Mouse (Mus musculus) c-Kit-positive CD71-positive TER-119-negative erythroid progenitor cells, embryonic 14.5 days (primary cell): ENCODE measurements at regions not wholly inside any gene's neighbourhood (a gene's known extent, or its start where the extent isn't known, plus 50 kb on each side); places are given as distances from the start of the nearest gene placed in this dataset.
"Not testable (repeated sequence)": the region's sequence is repeated elsewhere in the genome, so short reads cannot be mapped to it uniquely, and the experiment has no call there.

Experiments used
- DNase-seq: peaks from one replicate; pipeline ENCODE4 v3.0.0-alpha.2; 2013; ENCODE audit warnings: low read depth

GRCm38 (mm10) chr3:58226447-58227321 is 187.8 kb upstream of the Tsc22d2 start:
- DNase-seq = no peak

GRCm38 (mm10) chr3:58227322-58227627 is 187.2 kb upstream of the Tsc22d2 start:
- no peak for DNase-seq

- DNase-seq = no peak
Observed at GRCm38 (mm10) chr3:58228189-58228588, 186.3 kb upstream of the Tsc22d2 start.

GRCm38 (mm10) chr3:58231746-58232145 is 182.8 kb upstream of the Tsc22d2 start:
- DNase-seq = no peak

GRCm38 (mm10) chr3:58233296-58233695 is 181.2 kb upstream of the Tsc22d2 start:
- no peak for DNase-seq

GRCm38 (mm10) chr3:58234846-58235630 is 179.5 kb upstream of the Tsc22d2 start:
- no peak for DNase-seq

GRCm38 (mm10) chr3:58238111-58238510 is 176.4 kb upstream of the Tsc22d2 start:
- no peak for DNase-seq

- no peak for DNase-seq
Observed at GRCm38 (mm10) chr3:58240775-58241174, 173.7 kb upstream of the Tsc22d2 start.

GRCm38 (mm10) chr3:58245361-58245760 is 169.2 kb upstream of the Tsc22d2 start:
- no peak for DNase-seq

- DNase-seq = no peak
Observed at GRCm38 (mm10) chr3:58247989-58248388, 166.5 kb upstream of the Tsc22d2 start.

GRCm38 (mm10) chr3:58253942-58254341 is 160.6 kb upstream of the Tsc22d2 start:
- DNase-seq = no peak

- DNase-seq = no peak
Observed at GRCm38 (mm10) chr3:58267606-58268325, 146.7 kb upstream of the Tsc22d2 start.

GRCm38 (mm10) chr3:58271441-58271840 is 143.1 kb upstream of the Tsc22d2 start:
- DNase-seq = not testable (repeated sequence)

- DNase-seq = no peak
Observed at GRCm38 (mm10) chr3:58281291-58281690, 133.2 kb upstream of the Tsc22d2 start.

GRCm38 (mm10) chr3:58284371-58284770 is 130.1 kb upstream of the Tsc22d2 start:
- DNase-seq = not testable (repeated sequence)

GRCm38 (mm10) chr3:58295810-58296209 is 118.7 kb upstream of the Tsc22d2 start:
- DNase-seq = no peak

GRCm38 (mm10) chr3:58300213-58300612 is 114.3 kb upstream of the Tsc22d2 start:
- no peak for DNase-seq

GRCm38 (mm10) chr3:58300801-58301485 is 113.6 kb upstream of the Tsc22d2 start:
- no peak for DNase-seq

GRCm38 (mm10) chr3:58302322-58302721 is 112.2 kb upstream of the Tsc22d2 start:
- DNase-seq = no peak

GRCm38 (mm10) chr3:58303746-58304145 is 110.8 kb upstream of the Tsc22d2 start:
- DNase-seq = no peak

GRCm38 (mm10) chr3:58309601-58310000 is 104.9 kb upstream of the Tsc22d2 start:
- DNase-seq = no peak

GRCm38 (mm10) chr3:58310390-58310789 is 104.1 kb upstream of the Tsc22d2 start:
- no peak for DNase-seq
